Mouse (Mus musculus) liver, embryonic 14.5 days (tissue): ENCODE measurements at regions not wholly inside any gene's neighbourhood (a gene's known extent, or its start where the extent isn't known, plus 50 kb on each side); places are given as distances from the start of the nearest gene placed in this dataset.

ENCODE experiments used
- CTCF ChIP-seq: IDR thresholded peaks from 2 replicates; pipeline ENCODE4 v1.5.1; 2016; ENCODE audit warnings: antibody characterized with exemption, low read depth, control low read depth
- EP300 ChIP-seq: IDR thresholded peaks from 2 replicates; pipeline ENCODE4 v1.6.1; 2016; ENCODE audit warnings: antibody characterized with exemption, low read depth

DNA sequence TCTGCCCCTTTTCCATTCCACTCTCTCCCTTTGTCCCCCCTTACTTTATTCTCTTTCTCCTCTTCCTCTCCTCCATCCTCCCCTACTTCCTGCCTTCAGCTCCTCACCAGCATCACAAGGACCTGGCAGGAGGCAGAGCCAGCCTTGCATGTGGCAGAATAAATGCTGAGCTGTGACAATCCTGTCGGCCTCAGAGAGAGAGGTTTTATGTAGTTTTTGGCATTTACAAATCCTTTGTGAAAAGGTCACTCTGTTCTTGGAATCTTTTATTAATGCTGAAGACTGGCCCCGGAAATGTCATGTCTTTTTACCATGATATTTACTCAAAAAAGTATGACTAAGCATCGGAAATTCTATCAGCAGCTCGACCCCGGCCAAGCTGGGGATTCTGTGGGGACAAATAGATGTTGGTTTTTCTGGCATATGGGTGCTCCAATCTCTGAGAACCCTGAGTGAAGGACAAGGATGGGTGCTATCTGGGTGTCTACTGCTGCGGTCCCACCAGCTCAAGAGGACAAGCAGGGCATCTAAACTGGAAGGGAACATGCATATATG, 178.8 kb upstream of the Nlrp1b start:
- TF ChIP-seq EP300 = no peak
- no peak for TF ChIP-seq CTCF
